ENCODE assay signal across 26 mouse cellular contexts in the genomic region with DNA sequence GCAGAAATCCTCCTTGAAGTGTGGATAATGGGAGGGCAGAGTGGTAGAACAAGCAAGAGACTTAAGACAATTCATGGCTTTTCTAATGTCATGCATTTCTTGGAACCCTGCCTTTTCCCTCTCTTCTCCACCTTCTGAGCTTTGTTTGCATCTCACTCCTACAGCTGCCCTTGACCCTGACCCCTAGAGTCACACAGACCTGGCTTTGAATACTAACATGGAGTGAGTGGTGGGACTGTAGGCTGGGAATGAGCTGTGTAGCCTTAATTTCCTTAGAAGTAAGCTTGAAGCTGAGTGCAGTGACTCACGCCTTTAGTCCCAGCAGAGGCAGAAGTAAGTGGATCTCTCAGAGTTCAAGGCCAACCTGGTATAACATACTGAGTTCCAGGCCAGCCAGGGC. TPM values are rescaled to one million over a fixed set of nuclear protein-coding genes. Genes with fewer than 3 reads are reported as not detected.
DNase-seq lines count a peak whose midpoint lies in the region; ATAC-seq lines count a peak whose summit lies in the region.
"Had no signal": no experiment of that assay in that cellular context is flagged by ENCODE, and none has a peak within 500 bp of the region (broad histone marks: within the 10 kb centered on the region; RNA-seq: fewer than 3 reads in every experiment).

No protein-coding gene starts in this region.

- no peak overlapping the region for H3K4me2 ChIP-seq in forebrain, embryonic 11.5 days (ENCODE audit: low read depth, low read length, severe bottlenecking)
- no peak overlapping the region for H3K4me2 ChIP-seq in hindbrain, embryonic 12.5 days (replicated peaks)
- H3K4me2 ChIP-seq in hindbrain, embryonic 13.5 days = no peak overlapping the region
- no peak overlapping the region for H3K4me2 ChIP-seq in neural tube, embryonic 13.5 days
- H3K4me2 ChIP-seq: heart, embryonic 13.5 days; lung, embryonic 14.5 days; neural tube, embryonic 12.5 days had no signal

- no peak for ATAC-seq in forebrain, embryonic 11.5 days (replicated peaks; ENCODE audit: low FRiP score)
- no peak for ATAC-seq in hindbrain, embryonic 12.5 days (ENCODE audit: low FRiP score)
- no peak for ATAC-seq in hindbrain, embryonic 13.5 days (ENCODE audit: low FRiP score)
- ATAC-seq in neural tube, embryonic 13.5 days (ENCODE audit: low read depth) = no peak
- ATAC-seq in erythroblast, adult 5-6 weeks (replicated peaks; ENCODE audit: low FRiP score, poor library complexity, severe bottlenecking) = no peak
- ATAC-seq: intestine, postnatal 0 days; midbrain, embryonic 16.5 days had no signal

- no peak overlapping the region for H3K27ac ChIP-seq in forebrain, embryonic 11.5 days (ENCODE audit: low read depth, low read length)
- no peak overlapping the region for H3K27ac ChIP-seq in forebrain, embryonic 10.5 days
- 0 out of 2 replicates have a peak overlapping the region, but pooled peaks have one; percentile 30 for H3K27ac ChIP-seq in hindbrain, embryonic 12.5 days
- H3K27ac ChIP-seq in hindbrain, embryonic 13.5 days = no peak overlapping the region; the same call in 1 of the 2 replicates
- H3K27ac ChIP-seq in neural tube, embryonic 13.5 days (replicated peaks) = peak overlapping the region; percentile 68; the same call in 1 of the 2 replicates
- H3K27ac ChIP-seq: gastrocnemius, adult 2 months; heart, embryonic 13.5 days; liver, embryonic 14.5 days; neural tube, embryonic 12.5 days had no signal

- peaks cover 3% of the 10 kb centered on the region for H3K4me1 ChIP-seq in forebrain, embryonic 11.5 days (replicated peaks; ENCODE audit: control insufficient read depth, insufficient read depth, low read length)
- peaks cover 55% of the 10 kb centered on the region for H3K4me1 ChIP-seq in forebrain, embryonic 10.5 days
- H3K4me1 ChIP-seq in hindbrain, embryonic 12.5 days = peaks cover 47% of the 10 kb centered on the region
- peaks cover 56% of the 10 kb centered on the region for H3K4me1 ChIP-seq in hindbrain, embryonic 13.5 days (replicated peaks)
- peaks cover 66% of the 10 kb centered on the region for H3K4me1 ChIP-seq in neural tube, embryonic 13.5 days (replicated peaks)

- H3K9me3 ChIP-seq in forebrain, embryonic 11.5 days (ENCODE audit: control insufficient read depth, low read length) = no peaks in the 10 kb centered on the region
- no peaks in the 10 kb centered on the region for H3K9me3 ChIP-seq in forebrain, embryonic 10.5 days
- H3K9me3 ChIP-seq in hindbrain, embryonic 12.5 days (replicated peaks) = no peaks in the 10 kb centered on the region
- no peaks in the 10 kb centered on the region for H3K9me3 ChIP-seq in hindbrain, embryonic 13.5 days
- H3K9me3 ChIP-seq in neural tube, embryonic 13.5 days = no peaks in the 10 kb centered on the region
- H3K9me3 ChIP-seq: G1E; heart, embryonic 13.5 days; neural tube, embryonic 12.5 days had no signal

- 86% methylated on average over 1 of the region's 1 CpGs for WGBS in forebrain, embryonic 11.5 days
- WGBS in forebrain, embryonic 10.5 days = 76% methylated on average over 1 of the region's 1 CpGs
- 79% methylated on average over 1 of the region's 1 CpGs for WGBS in hindbrain, embryonic 12.5 days
- WGBS in hindbrain, embryonic 13.5 days = 88% methylated on average over 1 of the region's 1 CpGs
- WGBS in neural tube, embryonic 13.5 days = 92% methylated on average over 1 of the region's 1 CpGs

- H3K9ac ChIP-seq in forebrain, embryonic 11.5 days (ENCODE audit: low read length) = no peak overlapping the region
- no peak overlapping the region for H3K9ac ChIP-seq in hindbrain, embryonic 12.5 days
- no peak overlapping the region for H3K9ac ChIP-seq in hindbrain, embryonic 13.5 days
- no peak overlapping the region for H3K9ac ChIP-seq in neural tube, embryonic 13.5 days
- H3K9ac ChIP-seq: heart, embryonic 13.5 days; liver, embryonic 14.5 days; lung, embryonic 14.5 days; neural tube, embryonic 12.5 days had no signal

- no peaks in the 10 kb centered on the region for H3K27me3 ChIP-seq in forebrain, embryonic 11.5 days (ENCODE audit: control insufficient read depth, insufficient read depth, low read length)
- no peaks in the 10 kb centered on the region for H3K27me3 ChIP-seq in forebrain, embryonic 10.5 days (ENCODE audit: poor library complexity, severe bottlenecking)
- no peaks in the 10 kb centered on the region; the same call in 1 of the 2 replicates for H3K27me3 ChIP-seq in hindbrain, embryonic 12.5 days
- H3K27me3 ChIP-seq in hindbrain, embryonic 13.5 days = 0 out of 2 replicates have a peak, but pooled peaks cover 6% of the 10 kb centered on the region
- no peaks in the 10 kb centered on the region for H3K27me3 ChIP-seq in neural tube, embryonic 13.5 days
- H3K27me3 ChIP-seq: CH12.LX; neural tube, embryonic 12.5 days had no signal

- no peak overlapping the region for H3K4me3 ChIP-seq in forebrain, embryonic 11.5 days (ENCODE audit: low read depth, low read length)
- H3K4me3 ChIP-seq in forebrain, embryonic 10.5 days = no peak overlapping the region
- H3K4me3 ChIP-seq in hindbrain, embryonic 12.5 days = no peak overlapping the region
- H3K4me3 ChIP-seq in hindbrain, embryonic 13.5 days = no peak overlapping the region
- H3K4me3 ChIP-seq in neural tube, embryonic 13.5 days = no peak overlapping the region
- H3K4me3 ChIP-seq: gastrocnemius, adult 2 months; heart, embryonic 13.5 days; neural tube, embryonic 12.5 days had no signal

- no peaks in the 10 kb centered on the region for H3K36me3 ChIP-seq in forebrain, embryonic 11.5 days (ENCODE audit: control insufficient read depth, insufficient read depth, low read length)
- H3K36me3 ChIP-seq in forebrain, embryonic 10.5 days (replicated peaks) = peaks cover 69% of the 10 kb centered on the region
- peaks cover 12% of the 10 kb centered on the region; the same call in 1 of the 2 replicates for H3K36me3 ChIP-seq in hindbrain, embryonic 12.5 days
- H3K36me3 ChIP-seq in hindbrain, embryonic 13.5 days = peaks cover 10% of the 10 kb centered on the region
- H3K36me3 ChIP-seq in neural tube, embryonic 13.5 days = peaks cover 11% of the 10 kb centered on the region
- H3K36me3 ChIP-seq: G1E had no signal

- peak; percentile 27 for DNase-seq in forebrain, embryonic 11.5 days (ENCODE audit: low spot score)
- DNase-seq in forebrain, embryonic 10.5 days (ENCODE audit: extremely low spot score, low spot score) = no peak
- no peak for DNase-seq in neural tube, embryonic 10.5 days (ENCODE audit: extremely low spot score, low spot score)
- no peak for DNase-seq in gastrocnemius, postnatal 25 days
- DNase-seq: adrenal gland, postnatal 14 days; cerebellum, adult 18-20 months; cerebellum, postnatal 10 days; gastrocnemius, adult 2 months; heart, postnatal 10 days; kidney, adult 9 months; kidney, postnatal 10 days; liver; lung, embryonic 14.5 days; thymus, adult 2 months; thymus, postnatal 36 days had no signal

RNA-seq across cellular contexts. Expression of a gene that starts 46.4 kb away (rescaled TPM):
- polyA plus RNA-seq in forebrain, embryonic 11.5 days (2014; fragmentation: Nextera tagmentation; extraction: Ambion mirVana) = 28.2 and 29.6 TPM in 2 replicates
- polyA plus RNA-seq in forebrain, embryonic 10.5 days (2016; fragmentation: Nextera tagmentation; extraction: Ambion mirVana) = 28.0 and 30.0 TPM in 2 replicates
- polyA plus RNA-seq in hindbrain, embryonic 12.5 days (2016; fragmentation: Nextera tagmentation; extraction: Ambion mirVana) = 19.7 and 21.3 TPM in 2 replicates
- polyA plus RNA-seq in hindbrain, embryonic 13.5 days (2015; fragmentation: Nextera tagmentation; extraction: Ambion mirVana) = 17.5 and 17.6 TPM in 2 replicates
- 19.1 and 26.8 TPM in 2 replicates for polyA plus RNA-seq in neural tube, embryonic 13.5 days (2015; fragmentation: Nextera tagmentation; extraction: Ambion mirVana)
- total RNA-seq in erythroblast, adult 5-6 weeks (2015; ENCODE audit: low replicate concordance) = 5.4 and 11.5 TPM in 2 replicates
- total RNA-seq in erythroblast, adult 5-6 weeks (2017; ENCODE audit: low replicate concordance) = 4.9 and 7.0 TPM in 2 replicates
- total RNA-seq in gastrocnemius, postnatal 25 days (2021) = 1 to 10 TPM; 5.5 to 6.6 TPM

Comparison
In these comparisons a context has a peak if more than half of its experiments do, and no peak if none do; other contexts are left out.
1. H3K27ac ChIP-seq: peak in hindbrain, embryonic 12.5 days (single experiment) and neural tube, embryonic 13.5 days (single experiment); none in forebrain, embryonic 11.5 days (single experiment), forebrain, embryonic 10.5 days (single experiment) and hindbrain, embryonic 13.5 days (single experiment).